Mouse (Mus musculus) lung, adult 2 months (tissue): ENCODE results near the gene Rdm1.

Experiments
- CTCF ChIP-seq: fragments of 200-500 bp; IDR thresholded peaks from 2 replicates; pipeline ENCODE4 v1.5.1; 2011; ENCODE audit warnings: mild to moderate bottlenecking, low read length, control low read depth; ENCODE audit not compliant: insufficient read depth
- POLR2A ChIP-seq: fragments of 200-500 bp; IDR thresholded peaks from 2 replicates; pipeline ENCODE4 v1.6.1; 2011; ENCODE audit warnings: low read depth, mild to moderate bottlenecking, control low read depth, low read length, borderline replicate concordance; ENCODE audit errors: extremely low read depth

GRCm38 (mm10) chr11:101618596-101618995 is 8.4 kb upstream of the Rdm1 start:
- no peak for TF ChIP-seq POLR2A
- TF ChIP-seq CTCF, result no peak
